Mouse (Mus musculus): ENCODE results near the gene Cyp2c65. TPM values are rescaled to one million over a fixed set of nuclear protein-coding genes. Genes with fewer than 3 reads are reported as not detected.
"Not testable (repeated sequence)": the region's sequence is repeated elsewhere in the genome, so short reads cannot be mapped to it uniquely, and the experiment has no call there.

The Cyp2c65 gene
- total RNA-seq (2021): under 1 TPM in 1 of 2 experiments, not detected in 1; 0.18 TPM
- long read RNA-seq, experiment 1: 0 reads
- long read RNA-seq, experiment 2: 0 reads

GRCm38 (mm10) chr19:39060719-39061118 is at the start of gene Cyp2c65:
Gene Cyp2c65, plus strand, starts transcription at chr19:39061015.
- intact Hi-C loops (cut with DNase I): no loop called here
- DNase-seq (ENCODE audit: low spot score in 2 of 2): no peak

GRCm38 (mm10) chr19:39057928-39058327 is 2.9 kb upstream of the Cyp2c65 start:
- DNase-seq (ENCODE audit: low spot score in 2 of 2): no peak
- intact Hi-C loops (cut with DNase I): no loop called here

GRCm38 (mm10) chr19:39098779-39099178 is 38.0 kb downstream of the Cyp2c65 start:
- DNase-seq (ENCODE audit: low spot score in 2 of 2); intact Hi-C loops (cut with DNase I): not testable (repeated sequence)

DNA sequence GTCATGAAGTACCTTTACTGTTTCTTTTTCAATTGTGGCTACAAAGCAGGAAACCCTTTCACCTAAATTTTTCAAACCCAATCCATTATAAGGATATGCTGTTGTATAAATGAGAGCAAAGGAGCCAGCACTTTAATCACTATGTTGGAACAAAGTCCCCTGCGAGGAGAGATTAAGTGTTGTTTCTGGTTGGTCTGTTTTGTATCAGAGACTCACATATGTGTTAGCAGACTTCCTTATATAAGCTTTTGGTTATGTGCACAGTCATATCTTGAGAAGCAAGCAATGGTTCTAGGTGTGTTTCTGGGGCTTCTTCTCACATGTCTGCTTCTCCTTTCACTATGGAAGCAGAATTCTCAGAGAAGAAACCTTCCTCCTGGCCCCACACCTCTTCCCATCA is 52.8 kb downstream of the Cyp2c65 start, which contains the start of gene Cyp2c66:
Gene Cyp2c66, plus strand, starts transcription at position 255 of the 400 bp plus-strand sequence.
- intact Hi-C loops (cut with DNase I): no loop called here

More for the DNA sequence above, 52.8 kb downstream of the Cyp2c65 start, which contains the start of gene Cyp2c66:
- DNase-seq (ENCODE audit: low spot score in 2 of 2): no peak

Other genes starting within 250 kb of the Cyp2c65 start
- 10 to 100 TPM; 12.0 to 12.1 TPM for gene Noc3l, start 241.8 kb upstream of the Cyp2c65 start, total RNA-seq (2021)
- 10 to 100 TPM; 11.2 to 12.4 TPM for gene Tbc1d12, start 224.4 kb upstream of the Cyp2c65 start, total RNA-seq (2021)
- gene Hells, start 130.1 kb upstream of the Cyp2c65 start, total RNA-seq (2021): 1 to 10 TPM; 4.1 to 4.3 TPM
- gene Cyp2c55, start 54.0 kb upstream of the Cyp2c65 start, total RNA-seq (2021): under 1 TPM; 0.22 to 0.32 TPM
- not detected for gene Cyp2c66, start 52.9 kb downstream of the Cyp2c65 start, total RNA-seq (2021)
- not detected for gene Cyp2c29, start 208.4 kb downstream of the Cyp2c65 start, total RNA-seq (2021)

All from left cerebral cortex, postnatal 14 days (tissue).